ENCODE assay signal across 8 mouse cellular contexts in genomic region chr13:73603046-73603445, GRCm38 (mm10). TPM values are rescaled to one million over a fixed set of nuclear protein-coding genes. Genes with fewer than 3 reads are reported as not detected.
DNase-seq lines count a peak whose midpoint lies in the region; ATAC-seq and TF ChIP-seq lines count a peak whose summit lies in the region.

No protein-coding gene starts in this region.

- peaks cover 10% of the 10 kb centered on the region; the same call in 1 of the 2 replicates for H3K27me3 ChIP-seq in heart, embryonic 13.5 days (replicated peaks)
- H3K27me3 ChIP-seq in hindbrain, embryonic 10.5 days (ENCODE audit: insufficient read depth, poor library complexity, severe bottlenecking), result no peaks in the 10 kb centered on the region
- H3K27me3 ChIP-seq in midbrain, embryonic 12.5 days, result no peaks in the 10 kb centered on the region

- TF ChIP-seq POLR2A in bone marrow, adult 2 months (IDR thresholded peaks at IDR 0.05; ENCODE audit: borderline replicate concordance, control insufficient read depth, low read depth, low read length), result no peak

- no peak for ATAC-seq in heart, embryonic 13.5 days (ENCODE audit: extremely low read depth, insufficient number of reproducible peaks, low FRiP score, low TSS enrichment)
- ATAC-seq in midbrain, embryonic 12.5 days (ENCODE audit: low FRiP score, low read depth), result peak; percentile 14; the same call in 1 of the 2 replicates
- ATAC-seq in frontal cortex, adult (ENCODE audit: low TSS enrichment), result no peak

- no peak for TF ChIP-seq CTCF in bone marrow, adult 2 months (IDR thresholded peaks at IDR 0.05; ENCODE audit: control insufficient read depth, insufficient read depth, low read length)

- H3K4me1 ChIP-seq in heart, embryonic 13.5 days, result peaks cover 19% of the 10 kb centered on the region
- H3K4me1 ChIP-seq in bone marrow, adult 2 months (ENCODE audit: control insufficient read depth, insufficient read depth, low read length), result peaks cover 2% of the 10 kb centered on the region; the same call in 1 of the 2 replicates
- H3K4me1 ChIP-seq in hindbrain, embryonic 10.5 days (replicated peaks), result peaks cover 19% of the 10 kb centered on the region
- peaks cover 14% of the 10 kb centered on the region for H3K4me1 ChIP-seq in midbrain, embryonic 12.5 days

- H3K4me2 ChIP-seq in heart, embryonic 13.5 days, result peak overlapping the region; percentile 80
- peak overlapping the region; percentile 87 for H3K4me2 ChIP-seq in midbrain, embryonic 12.5 days (replicated peaks)

- H3K36me3 ChIP-seq in heart, embryonic 13.5 days, result peaks cover 26% of the 10 kb centered on the region
- peaks cover 21% of the 10 kb centered on the region for H3K36me3 ChIP-seq in hindbrain, embryonic 10.5 days
- peaks cover 23% of the 10 kb centered on the region for H3K36me3 ChIP-seq in midbrain, embryonic 12.5 days

- H3K4me3 ChIP-seq in heart, embryonic 13.5 days, result peak overlapping the region; percentile 79
- peak overlapping the region; percentile 24 for H3K4me3 ChIP-seq in bone marrow, adult 2 months (replicated peaks; ENCODE audit: control insufficient read depth, low read depth, low read length)
- peak overlapping the region; percentile 72 for H3K4me3 ChIP-seq in hindbrain, embryonic 10.5 days
- peak overlapping the region; percentile 89 for H3K4me3 ChIP-seq in midbrain, embryonic 12.5 days

- 44% methylated on average over 4 of the region's 4 CpGs for WGBS in heart, embryonic 13.5 days
- 62% methylated on average over 4 of the region's 4 CpGs for WGBS in bone marrow, adult 2 months
- WGBS in hindbrain, embryonic 10.5 days, result 62% methylated on average over 4 of the region's 4 CpGs
- 53% methylated on average over 4 of the region's 4 CpGs for WGBS in midbrain, embryonic 12.5 days

- peak overlapping the region; percentile 92 for H3K9ac ChIP-seq in heart, embryonic 13.5 days
- H3K9ac ChIP-seq in midbrain, embryonic 12.5 days (replicated peaks), result peak overlapping the region; percentile 84

- no peak for DNase-seq in heart, adult 18-20 months
- no peak for DNase-seq in hindbrain, embryonic 10.5 days (ENCODE audit: low spot score)
- no peak for DNase-seq in frontal cortex, postnatal 25 days (ENCODE audit: low spot score in 2 of 2)
- no peak for DNase-seq in layer of hippocampus, postnatal 36 days

- H3K9me3 ChIP-seq in heart, embryonic 13.5 days, result no peaks in the 10 kb centered on the region
- no peaks in the 10 kb centered on the region for H3K9me3 ChIP-seq in hindbrain, embryonic 10.5 days
- no peaks in the 10 kb centered on the region for H3K9me3 ChIP-seq in midbrain, embryonic 12.5 days

- H3K27ac ChIP-seq in heart, embryonic 13.5 days (replicated peaks), result no peak overlapping the region
- no peak overlapping the region for H3K27ac ChIP-seq in bone marrow, adult 2 months (ENCODE audit: control insufficient read depth, insufficient read depth, low read depth, low read length, poor library complexity)
- peak overlapping the region; percentile 89 for H3K27ac ChIP-seq in hindbrain, embryonic 10.5 days
- H3K27ac ChIP-seq in midbrain, embryonic 12.5 days (replicated peaks), result no peak overlapping the region

RNA-seq across cellular contexts. Expression of gene Clptm1l, which starts 0.8 kb away (rescaled TPM):
- 93.5 and 111 TPM in 2 replicates for polyA plus RNA-seq in heart, embryonic 13.5 days (2015; fragmentation: Nextera tagmentation; extraction: Ambion mirVana)
- total RNA-seq in heart, adult 18-20 months (2021), result 10 to 100 TPM; 56.6 to 63.9 TPM
- 64.5 and 75.7 TPM in 2 replicates for polyA plus RNA-seq in bone marrow, adult 2 months (2011; ENCODE audit: insufficient read depth, insufficient read length, low replicate concordance, missing spikeins)
- polyA plus RNA-seq in hindbrain, embryonic 10.5 days (2016; fragmentation: Nextera tagmentation; extraction: Ambion mirVana), result 106 and 107 TPM in 2 replicates
- polyA plus RNA-seq in midbrain, embryonic 12.5 days (2016; fragmentation: Nextera tagmentation; extraction: Ambion mirVana), result 110 and 117 TPM in 2 replicates
- 100 to 1,000 TPM; 124 to 131 TPM for total RNA-seq in layer of hippocampus, postnatal 36 days (2021)

RNA-seq across cellular contexts. Expression of gene Tert, which starts 23.7 kb away (rescaled TPM):
- polyA plus RNA-seq in heart, embryonic 13.5 days (2015; fragmentation: Nextera tagmentation; extraction: Ambion mirVana), result 2.1 and 2.4 TPM in 2 replicates
- total RNA-seq in heart, adult 18-20 months (2021), result under 1 TPM in 1 of 2 experiments, not detected in 1; 0.15 TPM
- 0.95 TPM in 1 of 2 replicates, not detected in the other for polyA plus RNA-seq in bone marrow, adult 2 months (2011; ENCODE audit: insufficient read depth, insufficient read length, low replicate concordance, missing spikeins)
- 5.6 and 7.2 TPM in 2 replicates for polyA plus RNA-seq in hindbrain, embryonic 10.5 days (2016; fragmentation: Nextera tagmentation; extraction: Ambion mirVana)
- 6.3 and 6.9 TPM in 2 replicates for polyA plus RNA-seq in midbrain, embryonic 12.5 days (2016; fragmentation: Nextera tagmentation; extraction: Ambion mirVana)
- total RNA-seq in layer of hippocampus, postnatal 36 days (2021), result 1 to 10 TPM; 3.9 to 4.7 TPM

Comparison
In these comparisons a context has a peak if more than half of its experiments do, and no peak if none do; other contexts are left out.
1. H3K4me3 ChIP-seq: peak in every context shown above with its lines; median percentile 89 in midbrain, embryonic 12.5 days; 79 in heart, embryonic 13.5 days; 72 in hindbrain, embryonic 10.5 days; 24 in bone marrow, adult 2 months.